Mouse (Mus musculus): ENCODE data around the gene Ly6f. TPM values are rescaled to one million over a fixed set of nuclear protein-coding genes. Genes with fewer than 3 reads are reported as not detected.

The Ly6f gene
- polyA plus RNA-seq, 1 experiment from 2014 or later, result not detected

Other genes starting within 250 kb of the Ly6f start
- gene Ly6c1, start 219.6 kb upstream of the Ly6f start, polyA plus RNA-seq (2014; fragmentation: Nextera tagmentation; extraction: Ambion mirVana), result 10.5 and 12.8 TPM in 2 replicates
- 1.4 and 2.1 TPM in 2 replicates for gene Ly6c2, start 156.5 kb upstream of the Ly6f start, polyA plus RNA-seq (2014; fragmentation: Nextera tagmentation; extraction: Ambion mirVana)
- gene Ly6g, start 113.2 kb upstream of the Ly6f start, polyA plus RNA-seq (2014; fragmentation: Nextera tagmentation; extraction: Ambion mirVana), result not detected in 2 replicates
- gene BC025446, start 52.0 kb upstream of the Ly6f start, polyA plus RNA-seq (2014; fragmentation: Nextera tagmentation; extraction: Ambion mirVana), result 1.1 and 1.3 TPM in 2 replicates